Comparison of ENCODE assay signal across 30 mouse cellular contexts in genomic region chr2:26622984-26623383, GRCm38 (mm10). TPM values are rescaled to one million over a fixed set of nuclear protein-coding genes. Genes with fewer than 3 reads are reported as not detected.
DNase-seq lines count a peak whose midpoint lies in the region; ATAC-seq lines count a peak whose summit lies in the region.
"Had no signal": no experiment of that assay in that cellular context is flagged by ENCODE, and none has a peak within 500 bp of the region (broad histone marks: within the 10 kb centered on the region; RNA-seq: fewer than 3 reads in every experiment).

No protein-coding gene starts in this region.

- no peaks in the 10 kb centered on the region for H3K36me3 ChIP-seq in midbrain, embryonic 13.5 days
- no peaks in the 10 kb centered on the region for H3K36me3 ChIP-seq in midbrain, embryonic 16.5 days (ENCODE audit: control insufficient read depth, insufficient read depth, low read length)
- H3K36me3 ChIP-seq: heart, embryonic 10.5 days; limb, embryonic 13.5 days; liver, embryonic 13.5 days had no signal

- no peak overlapping the region for H3K4me2 ChIP-seq in midbrain, embryonic 13.5 days (replicated peaks)
- H3K4me2 ChIP-seq in midbrain, embryonic 16.5 days (ENCODE audit: low read length) = no peak overlapping the region
- H3K4me2 ChIP-seq: hindbrain, embryonic 14.5 days; limb, embryonic 13.5 days; liver, embryonic 13.5 days; lung, embryonic 14.5 days had no signal

- no peak for DNase-seq in cerebellum, postnatal 36 days
- no peak for DNase-seq in lung, postnatal 10 days
- DNase-seq: cerebellum, adult 2 months; embryo, embryonic 11 days; forebrain, postnatal 0 days; layer of hippocampus, postnatal 36 days; liver, embryonic 13.5 days; lung, embryonic 14.5 days; right cerebral cortex, postnatal 4 days had no signal

- WGBS in midbrain, embryonic 13.5 days = 60% methylated on average over 5 of the region's 5 CpGs
- WGBS in midbrain, embryonic 16.5 days = 59% methylated on average over 5 of the region's 5 CpGs

- no peak for ATAC-seq in midbrain, embryonic 13.5 days
- ATAC-seq in midbrain, embryonic 16.5 days = no peak
- ATAC-seq in CD4-positive, CD25-positive, alpha-beta regulatory T cell, adult 4 months = peak; percentile 66
- peak; percentile 57 for ATAC-seq in common myeloid progenitor, adult 5-6 weeks (replicated peaks; ENCODE audit: low read depth, poor library complexity, severe bottlenecking)
- peak; percentile 56; the same call in 1 of the 2 replicates for ATAC-seq in megakaryocyte progenitor cell, adult 5-6 weeks (replicated peaks; ENCODE audit: poor library complexity)
- no peak for ATAC-seq in erythroblast, adult 5-6 weeks (replicated peaks; ENCODE audit: low FRiP score, poor library complexity, severe bottlenecking)
- ATAC-seq: forebrain, postnatal 0 days; intestine, embryonic 16.5 days had no signal

- H3K4me3 ChIP-seq in midbrain, embryonic 13.5 days (replicated peaks) = no peak overlapping the region
- no peak overlapping the region for H3K4me3 ChIP-seq in midbrain, embryonic 16.5 days (ENCODE audit: low read depth, low read length)
- H3K4me3 ChIP-seq: heart, embryonic 10.5 days; limb, embryonic 13.5 days; liver, embryonic 13.5 days had no signal

- 0 out of 2 replicates have a peak overlapping the region, but pooled peaks have one; percentile 6 for H3K9ac ChIP-seq in midbrain, embryonic 13.5 days (replicated peaks)
- H3K9ac ChIP-seq in midbrain, embryonic 16.5 days (ENCODE audit: low read depth, low read length) = no peak overlapping the region
- H3K9ac ChIP-seq: forebrain, postnatal 0 days; hindbrain, embryonic 14.5 days; limb, embryonic 13.5 days; liver, embryonic 13.5 days; lung, embryonic 14.5 days had no signal

- H3K27me3 ChIP-seq in midbrain, embryonic 13.5 days = no peaks in the 10 kb centered on the region
- H3K27me3 ChIP-seq in midbrain, embryonic 16.5 days (ENCODE audit: control insufficient read depth, insufficient read depth, low read depth, low read length) = no peaks in the 10 kb centered on the region
- H3K27me3 ChIP-seq: limb, embryonic 13.5 days had no signal

- no peaks in the 10 kb centered on the region for H3K9me3 ChIP-seq in midbrain, embryonic 13.5 days
- no peaks in the 10 kb centered on the region for H3K9me3 ChIP-seq in midbrain, embryonic 16.5 days (replicated peaks; ENCODE audit: control insufficient read depth, low read length, poor library complexity, severe bottlenecking)
- H3K9me3 ChIP-seq: heart, embryonic 10.5 days; limb, embryonic 13.5 days; liver, embryonic 13.5 days had no signal

- peaks cover 8% of the 10 kb centered on the region for H3K4me1 ChIP-seq in midbrain, embryonic 13.5 days (replicated peaks)
- H3K4me1 ChIP-seq in midbrain, embryonic 16.5 days (ENCODE audit: control insufficient read depth, insufficient read depth, low read length) = peaks cover 3% of the 10 kb centered on the region; the same call in 1 of the 2 replicates

- no peak overlapping the region for H3K27ac ChIP-seq in midbrain, embryonic 13.5 days
- no peak overlapping the region for H3K27ac ChIP-seq in midbrain, embryonic 16.5 days (ENCODE audit: low read length)
- H3K27ac ChIP-seq: heart, embryonic 10.5 days; hindbrain, embryonic 14.5 days; kidney, postnatal 0 days; limb, embryonic 13.5 days; liver, embryonic 13.5 days; macrophage had no signal

RNA-seq across cellular contexts. Expression of gene Fam69b, which starts 5.3 kb away (rescaled TPM):
- polyA plus RNA-seq in midbrain, embryonic 13.5 days (2015; fragmentation: Nextera tagmentation; extraction: Ambion mirVana) = 112 and 118 TPM in 2 replicates
- 153 and 155 TPM in 2 replicates for polyA plus RNA-seq in midbrain, embryonic 16.5 days (2015; fragmentation: Nextera tagmentation; extraction: Ambion mirVana)
- 1 to 10 TPM; 1.5 to 2.6 TPM for polyA plus RNA-seq in CD4-positive, CD25-positive, alpha-beta regulatory T cell, adult 4 months (2017; shearing (Covaris generic))
- total RNA-seq in common myeloid progenitor, adult 5-6 weeks (2017) = 17.5 and 19.9 TPM in 2 replicates
- 2.8 and 4.8 TPM in 2 replicates for total RNA-seq in megakaryocyte progenitor cell, adult 5-6 weeks (2015)
- total RNA-seq in megakaryocyte progenitor cell, adult 5-6 weeks (2017) = 9.2 and 9.4 TPM in 2 replicates
- not detected in 2 replicates for total RNA-seq in erythroblast, adult 5-6 weeks (2015; ENCODE audit: low replicate concordance)
- total RNA-seq in erythroblast, adult 5-6 weeks (2017; ENCODE audit: low replicate concordance) = 0.34 TPM in 1 of 2 replicates, not detected in the other
- polyA plus RNA-seq: macrophage had no signal

RNA-seq across cellular contexts. Expression of gene Agpat2, which starts 18.8 kb away (rescaled TPM):
- 4.0 and 5.3 TPM in 2 replicates for polyA plus RNA-seq in midbrain, embryonic 13.5 days (2015; fragmentation: Nextera tagmentation; extraction: Ambion mirVana)
- 4.0 and 4.1 TPM in 2 replicates for polyA plus RNA-seq in midbrain, embryonic 16.5 days (2015; fragmentation: Nextera tagmentation; extraction: Ambion mirVana)
- 1 to 10 TPM; 5.8 to 7.7 TPM for polyA plus RNA-seq in CD4-positive, CD25-positive, alpha-beta regulatory T cell, adult 4 months (2017; shearing (Covaris generic))
- total RNA-seq in common myeloid progenitor, adult 5-6 weeks (2017) = 32.2 and 38.7 TPM in 2 replicates
- total RNA-seq in megakaryocyte progenitor cell, adult 5-6 weeks (2015) = 47.8 and 50.3 TPM in 2 replicates
- 43.5 and 52.3 TPM in 2 replicates for total RNA-seq in megakaryocyte progenitor cell, adult 5-6 weeks (2017)
- total RNA-seq in erythroblast, adult 5-6 weeks (2015; ENCODE audit: low replicate concordance) = 17.1 and 32.7 TPM in 2 replicates
- 23.0 and 24.4 TPM in 2 replicates for total RNA-seq in erythroblast, adult 5-6 weeks (2017; ENCODE audit: low replicate concordance)

RNA-seq across cellular contexts. Expression of gene Gm20532, which starts 36.5 kb away (rescaled TPM):
- not detected in 2 replicates for polyA plus RNA-seq in midbrain, embryonic 13.5 days (2015; fragmentation: Nextera tagmentation; extraction: Ambion mirVana)
- 0.30 TPM in 1 of 2 replicates, not detected in the other for polyA plus RNA-seq in midbrain, embryonic 16.5 days (2015; fragmentation: Nextera tagmentation; extraction: Ambion mirVana)
- not detected for polyA plus RNA-seq in CD4-positive, CD25-positive, alpha-beta regulatory T cell, adult 4 months (2017; shearing (Covaris generic))
- not detected in 2 replicates for total RNA-seq in common myeloid progenitor, adult 5-6 weeks (2017)
- not detected in 2 replicates for total RNA-seq in megakaryocyte progenitor cell, adult 5-6 weeks (2015)
- not detected in 2 replicates for total RNA-seq in megakaryocyte progenitor cell, adult 5-6 weeks (2017)
- not detected in 2 replicates for total RNA-seq in erythroblast, adult 5-6 weeks (2015; ENCODE audit: low replicate concordance)
- not detected in 2 replicates for total RNA-seq in erythroblast, adult 5-6 weeks (2017; ENCODE audit: low replicate concordance)
- total RNA-seq: adrenal gland, postnatal 4 days; forebrain, postnatal 0 days; gastrocnemius, postnatal 4 days; layer of hippocampus, postnatal 36 days; left cerebral cortex, postnatal 14 days; midbrain, postnatal 0 days had no signal
- polyA plus RNA-seq: cerebellum, adult 2 months; embryonic facial prominence, embryonic 14.5 days; forebrain, postnatal 0 days; heart, embryonic 10.5 days; heart, postnatal 0 days; hindbrain, embryonic 14.5 days; intestine, embryonic 16.5 days; kidney, postnatal 0 days; limb, embryonic 13.5 days; liver, embryonic 13.5 days; lung, embryonic 14.5 days; neural tube, embryonic 11.5 days; testis, adult 2 months; urinary bladder, adult 2 months had no signal

RNA-seq across cellular contexts. Expression of gene Egfl7, which starts 43.2 kb away (rescaled TPM):
- polyA plus RNA-seq in midbrain, embryonic 13.5 days (2015; fragmentation: Nextera tagmentation; extraction: Ambion mirVana) = 44.9 and 55.9 TPM in 2 replicates
- 62.0 and 64.4 TPM in 2 replicates for polyA plus RNA-seq in midbrain, embryonic 16.5 days (2015; fragmentation: Nextera tagmentation; extraction: Ambion mirVana)
- not detected for polyA plus RNA-seq in CD4-positive, CD25-positive, alpha-beta regulatory T cell, adult 4 months (2017; shearing (Covaris generic))
- total RNA-seq in common myeloid progenitor, adult 5-6 weeks (2017) = 54.9 and 57.0 TPM in 2 replicates
- total RNA-seq in megakaryocyte progenitor cell, adult 5-6 weeks (2015) = 29.9 and 58.3 TPM in 2 replicates
- total RNA-seq in megakaryocyte progenitor cell, adult 5-6 weeks (2017) = 24.6 and 24.9 TPM in 2 replicates
- total RNA-seq in erythroblast, adult 5-6 weeks (2015; ENCODE audit: low replicate concordance) = 7.5 TPM in 1 of 2 replicates, not detected in the other
- total RNA-seq in erythroblast, adult 5-6 weeks (2017; ENCODE audit: low replicate concordance) = 4.9 and 8.2 TPM in 2 replicates

RNA-seq across cellular contexts. Expression of gene Lcn4, which starts 48.1 kb away (rescaled TPM):
- not detected in 2 replicates for polyA plus RNA-seq in midbrain, embryonic 13.5 days (2015; fragmentation: Nextera tagmentation; extraction: Ambion mirVana)
- polyA plus RNA-seq in midbrain, embryonic 16.5 days (2015; fragmentation: Nextera tagmentation; extraction: Ambion mirVana) = not detected in 2 replicates
- polyA plus RNA-seq in CD4-positive, CD25-positive, alpha-beta regulatory T cell, adult 4 months (2017; shearing (Covaris generic)) = under 1 TPM in 1 of 2 experiments, not detected in 1; 0.92 TPM
- total RNA-seq in common myeloid progenitor, adult 5-6 weeks (2017) = not detected in 2 replicates
- total RNA-seq in megakaryocyte progenitor cell, adult 5-6 weeks (2015) = 0.30 and 1.6 TPM in 2 replicates
- total RNA-seq in megakaryocyte progenitor cell, adult 5-6 weeks (2017) = not detected in 2 replicates
- not detected in 2 replicates for total RNA-seq in erythroblast, adult 5-6 weeks (2015; ENCODE audit: low replicate concordance)
- not detected in 2 replicates for total RNA-seq in erythroblast, adult 5-6 weeks (2017; ENCODE audit: low replicate concordance)
- total RNA-seq: adrenal gland, postnatal 4 days; forebrain, postnatal 0 days; gastrocnemius, postnatal 4 days; layer of hippocampus, postnatal 36 days; left cerebral cortex, postnatal 14 days; midbrain, postnatal 0 days had no signal
- polyA plus RNA-seq: cerebellum, adult 2 months; embryonic facial prominence, embryonic 14.5 days; forebrain, postnatal 0 days; heart, embryonic 10.5 days; heart, postnatal 0 days; hindbrain, embryonic 14.5 days; intestine, embryonic 16.5 days; kidney, postnatal 0 days; limb, embryonic 13.5 days; liver, embryonic 13.5 days; lung, embryonic 14.5 days; macrophage; midbrain, postnatal 0 days; neural tube, embryonic 11.5 days; testis, adult 2 months; urinary bladder, adult 2 months had no signal

Comparison
In these comparisons a context has a peak if more than half of its experiments do, and no peak if none do; other contexts are left out.
1. ATAC-seq: peak in CD4-positive, CD25-positive, alpha-beta regulatory T cell, adult 4 months (single experiment), common myeloid progenitor, adult 5-6 weeks (single experiment) and megakaryocyte progenitor cell, adult 5-6 weeks (single experiment); none in midbrain, embryonic 13.5 days (single experiment), midbrain, embryonic 16.5 days (single experiment) and erythroblast, adult 5-6 weeks (single experiment).